Mouse (Mus musculus) forebrain, embryonic 16.5 days (tissue): ENCODE measurements around the gene Trub2. TPM values are rescaled to one million over a fixed set of nuclear protein-coding genes. Genes with fewer than 3 reads are reported as not detected.

Source experiments
- ATAC-seq: fragments of 200-750 bp; cut with Nextera tagmentation; 2 replicates; pipeline ENCODE4 v1.8.0; 2017; ENCODE audit warnings: mild to moderate bottlenecking, moderate library complexity
- H3K27ac ChIP-seq: fragments of 300-500 bp; sonication (generic); 2 replicates; pipeline ENCODE4 v1.5.1; 2014; ENCODE audit warnings: low read length, control low read depth
- H3K27me3 ChIP-seq: fragments of 300-500 bp; sonication (generic); replicated peaks from 2 replicates; pipeline ENCODE4 v1.6.1; 2014; ENCODE audit warnings: low read length; ENCODE audit not compliant: control insufficient read depth, insufficient read depth
- H3K36me3 ChIP-seq: fragments of 300-500 bp; sonication (generic); 2 replicates; pipeline ENCODE4 v1.6.1; 2014; ENCODE audit not compliant: control insufficient read depth, insufficient read depth
- H3K4me1 ChIP-seq: fragments of 300-500 bp; sonication (generic); replicated peaks from 2 replicates; pipeline ENCODE4 v1.6.1; 2014; ENCODE audit warnings: low read length; ENCODE audit not compliant: control insufficient read depth, insufficient read depth
- H3K4me2 ChIP-seq: fragments of 300-500 bp; sonication (generic); 2 replicates; pipeline ENCODE4 v1.6.1; 2014; ENCODE audit warnings: mild to moderate bottlenecking, low read length, control low read depth
- H3K4me3 ChIP-seq: fragments of 300-500 bp; sonication (generic); replicated peaks from 2 replicates; pipeline ENCODE4 v1.5.1; 2014; ENCODE audit warnings: mild to moderate bottlenecking, low read length, control low read depth
- H3K9ac ChIP-seq: fragments of 300-500 bp; sonication (generic); replicated peaks from 2 replicates; pipeline ENCODE4 v1.6.1; 2014; ENCODE audit warnings: low read depth, low read length, control low read depth
- H3K9me3 ChIP-seq: fragments of 300-500 bp; sonication (generic); 2 replicates; pipeline ENCODE4 v1.6.1; 2016; ENCODE audit warnings: low read length; ENCODE audit not compliant: control insufficient read depth
- WGBS: fragments of 180-500 bp; shearing (Covaris S2); extraction: QIAGEN DNeasy Blood & Tissue Kit; methylation state at CpG from one replicate; pipeline ENCODE4 v1.1.7; 2014; 5-methylcytosine and 5-hydroxymethylcytosine counted together
- polyA plus RNA-seq: library from polyadenylated mRNA; unstranded; fragments of >200 nt; fragmentation: Nextera tagmentation; extraction: Ambion mirVana; gene quantifications from 2 replicates; pipeline ENCODE4 v1.2.1, GENCODE M21; 2015

The Trub2 gene
- polyA plus RNA-seq, 1 experiment from 2014 or later = 42.4 TPM

DNA sequence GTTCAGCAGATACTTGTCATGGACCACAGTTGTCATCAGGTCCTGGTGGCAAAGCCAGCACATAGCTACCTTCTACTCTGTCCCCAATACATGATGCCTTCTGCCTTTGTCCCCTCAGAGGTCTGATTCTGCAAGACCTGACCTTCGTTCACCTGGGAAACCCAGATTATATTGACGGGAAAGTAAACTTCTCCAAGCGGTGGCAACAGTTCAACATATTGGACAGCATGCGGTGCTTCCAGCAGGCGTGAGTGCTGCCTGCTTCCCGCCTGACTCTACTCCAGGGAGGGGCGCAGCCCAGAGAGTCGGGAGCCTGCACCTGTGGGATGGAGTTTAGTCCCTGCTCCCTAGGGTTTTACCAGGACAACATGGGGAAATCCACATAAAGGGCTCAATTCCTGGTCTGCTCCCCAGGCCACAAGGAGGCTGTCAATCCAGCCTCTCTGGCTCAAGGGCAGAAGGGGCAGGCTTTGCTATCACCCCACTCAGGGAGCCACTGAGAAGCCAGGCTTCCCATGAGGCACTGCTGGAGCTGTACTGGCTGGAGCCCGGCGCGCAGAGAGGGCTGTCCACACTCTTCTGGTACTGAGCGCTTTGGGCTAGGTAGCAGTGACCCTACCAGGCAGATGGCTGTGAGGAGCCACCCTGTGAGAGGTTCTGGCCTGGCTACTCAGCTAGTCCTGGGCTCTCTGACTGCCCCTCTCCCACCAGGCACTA is 50.9 kb downstream of the Trub2 start:
- no peak for ATAC-seq
- no peak overlapping the region for H3K4me2 ChIP-seq
- H3K36me3 ChIP-seq = peaks cover 22% of the 10 kb centered on the region
- no peak overlapping the region for H3K27ac ChIP-seq
- H3K9me3 ChIP-seq = no peaks in the 10 kb centered on the region
- 90% methylated on average over 12 of the region's 12 CpGs for WGBS
- H3K4me3 ChIP-seq = no peak overlapping the region
- H3K4me1 ChIP-seq = no peaks in the 10 kb centered on the region
- no peaks in the 10 kb centered on the region for H3K27me3 ChIP-seq
- no peak overlapping the region for H3K9ac ChIP-seq

DNA sequence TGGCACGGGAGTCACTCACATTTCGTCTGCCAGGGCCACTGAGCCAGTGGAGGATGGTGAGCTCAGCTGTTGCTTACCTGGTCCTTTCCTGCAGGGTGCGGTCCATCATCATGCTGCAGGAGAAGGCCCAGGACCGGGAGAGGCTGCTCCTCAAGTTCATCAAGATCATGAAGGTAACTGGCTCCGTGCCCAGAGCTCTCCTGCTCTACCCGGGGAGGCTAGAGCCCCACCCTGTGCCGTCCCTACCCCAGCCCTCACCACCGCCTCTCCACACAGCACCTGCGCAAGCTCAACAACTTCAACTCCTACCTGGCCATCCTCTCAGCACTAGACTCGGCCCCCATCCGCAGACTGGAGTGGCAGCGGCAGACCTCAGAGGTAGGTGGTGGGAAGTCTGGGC is 52.6 kb downstream of the Trub2 start:
- Histone ChIP-seq H3K27me3 (no peaks in the 10 kb centered on the region), H3K4me2 (no peak overlapping the region), H3K36me3 (peaks cover 22% of the 10 kb centered on the region), H3K9me3 (no peaks in the 10 kb centered on the region), H3K4me1 (no peaks in the 10 kb centered on the region), H3K9ac (no peak overlapping the region), H3K4me3 (no peak overlapping the region), H3K27ac (no peak overlapping the region)
- ATAC-seq = no peak
- 93% methylated on average over 12 of the region's 12 CpGs for WGBS

DNA sequence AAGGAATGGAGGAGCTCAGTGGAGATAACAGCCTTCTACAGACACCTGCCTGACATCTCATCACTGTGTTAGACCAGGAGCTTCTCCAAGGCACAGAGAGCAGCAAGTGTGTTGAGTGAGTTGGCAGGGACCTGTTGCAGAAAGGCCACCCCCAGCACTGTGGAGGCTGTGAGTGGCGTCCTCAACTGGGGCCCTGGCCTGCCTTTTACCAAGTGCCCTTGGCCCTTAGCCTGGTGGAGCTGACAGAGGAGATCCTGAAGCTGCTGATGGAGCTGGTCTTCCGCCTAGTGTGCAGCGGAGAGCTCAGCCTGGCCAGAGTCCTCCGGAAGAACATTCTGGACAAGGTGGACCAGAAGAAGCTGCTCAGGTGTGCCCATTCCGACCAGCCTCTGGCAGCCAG is 55.0 kb downstream of the Trub2 start:
- Histone ChIP-seq H3K9ac (no peak overlapping the region), H3K9me3 (no peaks in the 10 kb centered on the region), H3K4me2 (no peak overlapping the region), H3K27me3 (no peaks in the 10 kb centered on the region), H3K4me3 (no peak overlapping the region), H3K4me1 (no peaks in the 10 kb centered on the region), H3K36me3 (peaks cover 15% of the 10 kb centered on the region), H3K27ac (no peak overlapping the region)
- ATAC-seq = no peak
- 100% methylated on average over 5 of the region's 5 CpGs for WGBS

DNA sequence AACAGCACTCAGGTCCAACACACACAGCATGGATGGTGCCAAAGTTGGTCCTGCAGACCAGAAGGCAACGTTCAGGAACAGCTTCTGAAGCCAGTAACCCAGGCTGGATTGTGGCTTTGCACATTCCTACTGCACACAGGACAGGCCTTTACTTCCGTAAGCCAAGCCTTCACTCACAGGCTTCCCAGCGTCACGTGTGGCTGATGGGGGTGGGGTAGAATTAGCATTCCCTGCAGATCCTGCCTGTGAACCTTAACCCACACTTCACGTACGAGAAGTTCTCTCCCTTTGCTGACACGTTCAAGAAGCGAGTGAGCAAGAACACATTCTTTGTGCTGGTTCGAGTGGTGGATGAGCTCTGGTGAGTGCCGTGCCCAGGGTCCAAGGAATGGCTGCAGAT is 55.7 kb downstream of the Trub2 start:
- WGBS = 89% methylated on average over 10 of the region's 10 CpGs
- peaks cover 11% of the 10 kb centered on the region; the same call in 1 of the 2 replicates for H3K36me3 ChIP-seq
- no peaks in the 10 kb centered on the region for H3K27me3 ChIP-seq
- no peak overlapping the region for H3K27ac ChIP-seq
- no peak for ATAC-seq
- no peak overlapping the region for H3K4me3 ChIP-seq
- no peak overlapping the region for H3K4me2 ChIP-seq
- H3K9ac ChIP-seq = no peak overlapping the region
- no peaks in the 10 kb centered on the region for H3K4me1 ChIP-seq
- no peaks in the 10 kb centered on the region for H3K9me3 ChIP-seq

DNA sequence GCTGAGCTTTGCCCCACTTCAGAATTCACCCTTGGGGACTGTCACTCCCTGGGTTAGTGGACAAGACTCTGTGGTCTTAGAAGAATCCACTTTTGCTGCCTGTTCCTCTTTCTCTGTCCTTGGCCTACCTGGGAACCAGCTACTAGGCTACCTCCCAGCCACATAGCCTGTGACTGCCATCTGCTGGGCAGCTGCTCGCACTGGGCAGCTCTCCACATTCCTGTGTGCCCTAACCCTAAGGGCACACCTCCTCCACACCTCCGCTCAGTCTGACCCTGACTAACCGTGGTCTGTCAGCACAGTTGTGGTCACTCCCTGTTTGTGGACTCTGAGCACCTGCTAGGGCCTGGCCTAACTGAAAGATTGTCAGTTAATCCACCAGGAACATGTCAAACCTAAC is 56.8 kb downstream of the Trub2 start:
- H3K9me3 ChIP-seq = no peaks in the 10 kb centered on the region
- H3K27me3 ChIP-seq = no peaks in the 10 kb centered on the region
- no peak for ATAC-seq
- H3K27ac ChIP-seq = no peak overlapping the region
- H3K9ac ChIP-seq = no peak overlapping the region
- H3K4me2 ChIP-seq = no peak overlapping the region
- H3K4me3 ChIP-seq = no peak overlapping the region
- peaks cover 6% of the 10 kb centered on the region; the same call in 1 of the 2 replicates for H3K36me3 ChIP-seq
- 71% methylated on average over 3 of the region's 3 CpGs for WGBS
- no peaks in the 10 kb centered on the region for H3K4me1 ChIP-seq

DNA sequence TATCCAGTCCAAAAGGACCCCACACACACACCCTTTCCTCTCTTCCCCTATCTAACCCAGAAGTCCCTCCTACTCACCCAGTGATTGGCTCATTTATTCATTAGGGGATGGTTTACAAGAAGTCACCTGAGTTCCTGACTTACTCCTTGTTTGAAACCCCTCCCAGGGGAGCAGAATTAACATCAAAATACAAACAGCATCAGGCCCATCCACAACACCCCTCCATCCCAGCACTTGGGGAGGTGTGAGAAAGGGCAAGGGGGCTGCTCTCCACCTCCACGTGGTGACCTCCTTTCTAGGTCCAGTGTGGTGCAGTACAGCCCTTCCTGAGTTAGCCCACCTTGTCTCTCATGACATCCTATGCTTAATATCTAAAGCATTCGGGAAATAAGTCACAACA is 58.8 kb downstream of the Trub2 start:
- Histone ChIP-seq H3K4me2 (no peak overlapping the region), H3K9me3 (no peaks in the 10 kb centered on the region), H3K4me1 (no peaks in the 10 kb centered on the region), H3K27ac (no peak overlapping the region), H3K9ac (no peak overlapping the region), H3K27me3 (no peaks in the 10 kb centered on the region), H3K4me3 (no peak overlapping the region), H3K36me3 (peaks cover 9% of the 10 kb centered on the region; the same call in 1 of the 2 replicates)
- no peak for ATAC-seq
- 50% methylated on average over 2 of the region's 2 CpGs for WGBS

DNA sequence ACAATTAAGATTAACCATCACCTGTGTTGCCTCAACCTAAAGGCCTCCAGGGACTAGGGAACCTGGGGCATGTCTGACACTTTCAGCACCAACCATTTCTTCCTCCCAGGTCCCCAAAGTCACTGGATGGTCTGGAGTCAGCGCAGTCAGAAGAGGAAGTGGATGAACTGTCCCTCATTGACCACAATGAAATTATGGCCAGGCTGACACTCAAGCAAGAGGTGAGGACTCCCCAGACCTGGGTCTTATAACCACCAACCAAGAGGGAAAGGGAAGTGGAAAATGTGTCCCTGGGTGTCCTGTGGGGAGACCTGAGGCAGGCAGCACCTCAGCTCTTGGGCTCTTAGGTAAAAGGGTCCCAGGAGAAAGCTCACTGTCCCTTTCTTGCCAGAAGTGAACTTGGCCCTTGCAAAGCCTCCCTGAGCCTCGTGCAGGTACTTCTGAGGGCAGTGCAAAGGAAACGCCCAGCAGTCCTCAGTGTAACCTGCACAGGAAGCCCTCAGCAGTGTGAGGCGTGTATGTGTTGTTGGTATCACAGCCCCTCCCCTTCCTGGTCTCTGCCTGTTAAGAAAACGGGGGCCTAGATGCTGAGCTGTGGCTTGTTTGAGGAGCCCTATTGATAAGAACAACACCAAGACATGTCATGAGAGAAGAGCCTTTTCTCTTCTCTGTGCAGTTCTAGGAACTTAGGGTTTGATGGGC is 63.5 kb downstream of the Trub2 start:
- Histone ChIP-seq H3K27me3 (no peaks in the 10 kb centered on the region), H3K4me2 (no peak overlapping the region), H3K4me3 (no peak overlapping the region), H3K36me3 (peaks cover 7% of the 10 kb centered on the region), H3K4me1 (no peaks in the 10 kb centered on the region), H3K9me3 (no peaks in the 10 kb centered on the region), H3K27ac (no peak overlapping the region), H3K9ac (no peak overlapping the region)
- WGBS = 92% methylated on average over 5 of the region's 5 CpGs
- ATAC-seq = no peak

DNA sequence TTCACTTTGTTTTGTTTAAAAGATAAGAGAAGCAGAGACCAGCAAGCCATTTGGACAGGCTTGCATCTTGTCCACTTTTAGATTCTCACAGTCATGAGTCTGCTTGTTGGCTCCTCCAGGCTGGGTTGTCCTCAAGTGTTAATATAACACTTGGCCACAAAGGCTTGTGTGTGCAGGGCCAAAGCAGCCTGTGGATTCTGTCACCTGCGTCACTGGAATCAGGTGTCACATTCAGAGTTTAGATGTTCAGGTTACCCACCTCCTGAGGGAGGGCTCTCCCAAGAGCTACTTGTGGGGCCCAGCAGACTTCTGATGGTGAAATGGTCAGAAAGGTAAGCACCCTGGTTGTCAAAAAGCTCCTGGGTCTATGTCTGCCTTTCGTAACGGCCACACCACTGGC is 65.2 kb downstream of the Trub2 start:
- Histone ChIP-seq H3K4me3 (no peak overlapping the region), H3K4me2 (no peak overlapping the region), H3K9me3 (no peaks in the 10 kb centered on the region), H3K27ac (no peak overlapping the region), H3K4me1 (no peaks in the 10 kb centered on the region), H3K9ac (no peak overlapping the region), H3K27me3 (no peaks in the 10 kb centered on the region), H3K36me3 (peaks cover 7% of the 10 kb centered on the region)
- ATAC-seq = no peak
- 95% methylated on average over 3 of the region's 3 CpGs for WGBS

DNA sequence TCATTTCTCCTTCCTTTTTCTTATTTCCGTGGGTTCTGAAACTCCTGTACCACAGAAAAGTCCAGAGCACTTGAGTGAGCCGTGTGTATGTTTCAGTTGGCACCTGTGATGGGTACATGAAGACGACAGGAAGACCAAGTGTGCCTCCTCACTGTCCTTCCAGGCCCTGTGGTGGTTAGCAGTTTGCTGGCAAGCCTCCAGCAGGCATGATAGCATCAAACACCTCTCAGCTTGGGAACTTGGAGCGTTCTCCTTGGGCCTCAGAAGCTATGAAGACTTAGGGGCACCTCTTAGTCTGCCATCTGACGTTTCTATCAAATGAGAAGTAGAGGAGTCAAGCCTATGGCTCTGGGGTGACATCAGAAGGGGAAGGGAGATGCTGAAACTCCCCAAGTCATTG is 69.7 kb downstream of the Trub2 start:
- Histone ChIP-seq H3K4me2 (no peak overlapping the region), H3K4me1 (no peaks in the 10 kb centered on the region), H3K9ac (no peak overlapping the region), H3K9me3 (no peaks in the 10 kb centered on the region), H3K36me3 (peaks cover 4% of the 10 kb centered on the region), H3K27me3 (no peaks in the 10 kb centered on the region), H3K4me3 (no peak overlapping the region), H3K27ac (no peak overlapping the region)
- no peak for ATAC-seq
- 92% methylated on average over 5 of the region's 5 CpGs for WGBS
